Mouse (Mus musculus) forebrain, postnatal 0 days (tissue): ENCODE measurements at regions not wholly inside any gene's neighbourhood (a gene's known extent, or its start where the extent isn't known, plus 50 kb on each side); places are given as distances from the start of the nearest gene placed in this dataset.

Experiments
- ATAC-seq: fragments of 200-750 bp; cut with Nextera tagmentation; 2 replicates; pipeline ENCODE4 v1.8.0; 2017; ENCODE audit warnings: mild to moderate bottlenecking, moderate library complexity
- DNase-seq: peaks from one replicate; pipeline ENCODE4 v3.0.0-alpha.2; 2015
- H3K27ac ChIP-seq: fragments of 300-500 bp; sonication (generic); 2 replicates; pipeline ENCODE4 v1.5.1; 2014; ENCODE audit warnings: low read depth, mild to moderate bottlenecking, antibody characterized with exemption, low read length, moderate library complexity, mixed read lengths
- H3K27me3 ChIP-seq: fragments of 300-500 bp; sonication (generic); 2 replicates; pipeline ENCODE4 v1.6.1; 2014; ENCODE audit warnings: mild to moderate bottlenecking, low read length, mixed read lengths; ENCODE audit not compliant: insufficient read depth
- H3K36me3 ChIP-seq: fragments of 300-500 bp; sonication (generic); 2 replicates; pipeline ENCODE4 v1.6.1; 2014; ENCODE audit warnings: mild to moderate bottlenecking, moderate library complexity; ENCODE audit not compliant: insufficient read depth
- H3K4me1 ChIP-seq: fragments of 300-500 bp; sonication (generic); 2 replicates; pipeline ENCODE4 v1.6.1; 2014; ENCODE audit warnings: antibody characterized with exemption; ENCODE audit not compliant: insufficient read depth
- H3K4me2 ChIP-seq: fragments of 300-500 bp; sonication (generic); 2 replicates; pipeline ENCODE4 v1.6.1; 2014; ENCODE audit warnings: low read depth, mild to moderate bottlenecking, moderate library complexity
- H3K4me3 ChIP-seq: fragments of 300-500 bp; sonication (generic); 2 replicates; pipeline ENCODE4 v1.5.1; 2014; ENCODE audit warnings: low read depth, low read length, mixed read lengths
- H3K9ac ChIP-seq: fragments of 300-500 bp; sonication (generic); 2 replicates; pipeline ENCODE4 v1.6.1; 2014; ENCODE audit warnings: mild to moderate bottlenecking
- H3K9me3 ChIP-seq: fragments of 300-500 bp; sonication (generic); 2 replicates; pipeline ENCODE4 v1.6.1; 2016; ENCODE audit warnings: low read length
- CTCF ChIP-seq: sonication (generic); IDR thresholded peaks from 2 replicates; pipeline ENCODE4 v1.5.1; 2016; ENCODE audit warnings: antibody characterized with exemption, control low read depth, low read depth
- WGBS: fragments of 180-500 bp; shearing (Covaris S2); extraction: QIAGEN DNeasy Blood & Tissue Kit; methylation state at CpG from one replicate; pipeline ENCODE4 v1.1.7; 2014; 5-methylcytosine and 5-hydroxymethylcytosine counted together

DNA sequence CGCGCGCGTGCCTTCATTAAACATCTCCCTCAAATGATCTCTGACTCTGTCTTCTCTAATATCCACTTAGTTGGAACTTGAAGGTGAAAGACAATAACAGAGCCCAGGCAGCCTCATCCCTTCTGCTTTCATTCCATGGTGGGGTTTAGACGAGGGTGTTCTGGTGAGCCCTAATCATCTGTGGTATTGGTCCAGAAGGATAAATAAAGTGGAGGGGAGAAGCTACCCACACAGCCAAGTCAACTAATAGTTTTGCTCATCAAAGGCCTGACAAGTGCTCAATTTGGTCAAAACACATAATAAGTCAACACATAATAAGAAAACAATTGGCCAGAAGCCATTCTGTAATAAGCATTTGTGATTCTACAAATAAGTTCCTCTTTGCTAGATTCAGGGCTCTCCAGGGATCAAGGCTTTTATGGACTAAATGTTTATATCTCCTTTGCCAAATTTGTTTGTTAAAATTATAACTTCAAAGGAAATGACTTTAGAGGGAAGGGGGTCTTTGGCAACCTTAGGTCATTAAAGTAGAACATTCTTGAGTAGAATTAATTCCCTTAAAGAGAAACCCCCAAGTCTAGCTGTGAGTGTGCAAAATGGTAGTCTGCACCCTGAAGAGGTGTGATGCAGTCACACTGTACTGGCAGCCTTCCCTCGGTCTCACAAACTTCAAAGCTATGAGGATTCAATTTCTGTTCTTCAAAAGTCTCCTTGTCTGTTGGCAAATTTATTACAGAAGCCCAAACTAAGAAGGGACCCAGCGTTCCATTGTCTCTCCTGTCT is 186.5 kb downstream of the Sec23a start:
- DNase-seq: no peak
- WGBS: 89% methylated on average over 7 of the region's 7 CpGs

DNA sequence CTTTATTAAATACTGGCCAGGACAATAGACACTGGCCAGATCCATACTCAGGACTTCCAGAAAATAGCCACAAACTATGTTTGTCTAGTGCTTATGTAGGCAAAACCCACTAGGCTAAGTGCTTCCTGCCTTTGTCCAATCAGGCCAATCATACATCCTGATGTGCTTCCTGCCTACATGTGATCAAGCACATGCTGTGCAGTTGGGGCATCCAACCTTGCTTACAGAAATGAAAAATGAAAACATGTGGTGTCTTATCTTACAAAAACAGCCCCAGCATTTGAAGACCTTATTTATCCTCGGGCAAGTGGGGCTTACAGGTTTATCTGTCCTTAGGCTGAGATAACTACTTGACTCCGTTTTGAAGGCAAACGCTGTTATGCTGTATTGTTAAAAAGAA is 188.8 kb downstream of the Sec23a start:
- no peaks in the 10 kb centered on the region for H3K27me3 ChIP-seq
- DNase-seq: no peak

More for the DNA sequence above, 186.5 kb downstream of the Sec23a start:
- H3K9ac ChIP-seq: no peak overlapping the region
- TF ChIP-seq CTCF: no peak
- H3K9me3 ChIP-seq: no peaks in the 10 kb centered on the region
- H3K36me3 ChIP-seq: no peaks in the 10 kb centered on the region
- H3K4me3 ChIP-seq: no peak overlapping the region
- no peak for ATAC-seq
- no peaks in the 10 kb centered on the region for H3K27me3 ChIP-seq
- no peaks in the 10 kb centered on the region for H3K4me1 ChIP-seq
- no peak overlapping the region for H3K4me2 ChIP-seq
- H3K27ac ChIP-seq: no peak overlapping the region

DNA sequence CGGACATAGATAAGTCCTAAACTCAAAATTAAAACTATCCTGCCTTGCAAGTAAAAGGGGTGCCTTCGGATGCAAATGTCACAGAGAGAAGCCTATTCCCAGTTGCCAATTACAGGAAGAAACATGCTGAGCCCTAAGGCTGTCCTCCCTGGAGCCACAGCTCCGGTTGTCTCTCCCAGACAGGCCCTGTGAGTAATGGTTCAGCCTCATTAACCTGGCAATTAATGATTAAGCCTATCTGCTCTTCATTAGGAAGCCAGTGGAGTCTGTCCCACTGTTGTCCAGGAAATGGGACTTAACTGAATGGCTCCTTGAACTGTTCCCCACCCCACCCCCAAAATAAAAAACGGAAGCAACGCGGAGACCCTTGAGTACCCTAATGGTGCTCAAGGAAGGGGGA is 207.7 kb downstream of the Sec23a start:
- H3K4me2 ChIP-seq: no peak overlapping the region
- 24% methylated on average over 6 of the region's 6 CpGs for WGBS
- H3K36me3 ChIP-seq: no peaks in the 10 kb centered on the region
- H3K4me1 ChIP-seq: no peaks in the 10 kb centered on the region
- ATAC-seq (no peak), DNase-seq (no peak)
- no peaks in the 10 kb centered on the region for H3K27me3 ChIP-seq
- H3K27ac ChIP-seq: no peak overlapping the region
- H3K4me3 ChIP-seq: no peak overlapping the region
- TF ChIP-seq CTCF: no peak
- H3K9me3 ChIP-seq: no peaks in the 10 kb centered on the region
- H3K9ac ChIP-seq: no peak overlapping the region

More for the DNA sequence above, 188.8 kb downstream of the Sec23a start:
- TF ChIP-seq CTCF: no peak
- no peak overlapping the region for H3K9ac ChIP-seq
- WGBS: 84% methylated on average over 3 of the region's 3 CpGs
- no peaks in the 10 kb centered on the region for H3K9me3 ChIP-seq
- no peak overlapping the region for H3K4me2 ChIP-seq
- no peaks in the 10 kb centered on the region for H3K36me3 ChIP-seq
- H3K27ac ChIP-seq: no peak overlapping the region
- no peaks in the 10 kb centered on the region for H3K4me1 ChIP-seq
- no peak for ATAC-seq
- H3K4me3 ChIP-seq: no peak overlapping the region

DNA sequence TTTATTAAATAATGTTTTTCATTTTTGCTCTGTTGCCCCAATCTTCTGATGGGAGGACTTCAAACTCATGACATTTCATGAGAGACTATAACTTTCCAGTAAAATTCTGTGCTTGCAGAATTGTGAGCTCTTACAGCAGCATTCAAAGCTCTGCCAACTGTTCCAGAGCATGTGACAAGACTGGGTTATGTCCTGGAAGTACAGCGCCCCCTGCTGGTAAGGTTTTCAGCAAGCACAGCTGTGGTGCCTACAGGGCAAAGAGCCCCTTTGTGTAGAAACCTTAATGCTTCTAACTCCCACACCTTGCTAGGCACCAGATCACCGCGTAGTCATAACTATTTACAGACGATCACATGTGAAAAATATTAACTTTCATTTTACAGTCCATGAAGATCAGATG is 209.4 kb downstream of the Sec23a start:
- ATAC-seq (peak; percentile 83), DNase-seq (peak; percentile 72)
- Histone ChIP-seq H3K27ac (no peak overlapping the region), H3K9ac (no peak overlapping the region), H3K4me3 (no peak overlapping the region), H3K9me3 (no peaks in the 10 kb centered on the region), H3K4me2 (no peak overlapping the region), H3K27me3 (no peaks in the 10 kb centered on the region), H3K36me3 (no peaks in the 10 kb centered on the region), H3K4me1 (no peaks in the 10 kb centered on the region)
- WGBS: 46% methylated on average over 4 of the region's 4 CpGs
- TF ChIP-seq CTCF: peak; percentile 81
